In genomic region chr9:104901827-104902226, GRCm38 (mm10) we compare ENCODE assay signal across 14 mouse cellular contexts.
"Had no signal": no experiment of that assay in that cellular context is flagged by ENCODE, and none has a peak within 500 bp of the region (broad histone marks: within the 10 kb centered on the region; RNA-seq: fewer than 3 reads in every experiment).

No protein-coding gene starts in this region.

- H3K9ac ChIP-seq: liver, embryonic 12.5 days; liver, embryonic 14.5 days; midbrain, embryonic 12.5 days; neural tube, embryonic 13.5 days; stomach, embryonic 15.5 days had no signal

- H3K4me2 ChIP-seq: liver, embryonic 12.5 days; midbrain, embryonic 12.5 days; neural tube, embryonic 13.5 days; stomach, embryonic 15.5 days had no signal

- H3K4me1 ChIP-seq: liver, embryonic 12.5 days; neural tube, embryonic 13.5 days; stomach, embryonic 15.5 days had no signal

- H3K4me3 ChIP-seq: liver, embryonic 12.5 days; midbrain, embryonic 10.5 days; midbrain, embryonic 12.5 days; myocyte; neural tube, embryonic 13.5 days; stomach, embryonic 15.5 days had no signal

- H3K27me3 ChIP-seq: liver, embryonic 12.5 days; midbrain, embryonic 12.5 days; neural tube, embryonic 13.5 days; stomach, embryonic 15.5 days had no signal

- ATAC-seq: liver, embryonic 12.5 days; midbrain, embryonic 16.5 days had no signal

- H3K27ac ChIP-seq: liver, embryonic 12.5 days; liver, embryonic 14.5 days; midbrain, embryonic 10.5 days; midbrain, embryonic 12.5 days; neural tube, embryonic 13.5 days; stomach, embryonic 15.5 days had no signal

- H3K9me3 ChIP-seq: midbrain, embryonic 10.5 days; midbrain, embryonic 12.5 days; neural tube, embryonic 13.5 days; stomach, embryonic 15.5 days had no signal

- H3K36me3 ChIP-seq: liver, embryonic 12.5 days; midbrain, embryonic 10.5 days; midbrain, embryonic 12.5 days; neural tube, embryonic 13.5 days; stomach, embryonic 15.5 days had no signal

- DNase-seq: lung, adult 18-20 months; lung, postnatal 10 days; right cerebral cortex, postnatal 14 days; thymus, adult 2 months; thymus, postnatal 25 days; thymus, postnatal 4 days had no signal
